ENCODE assay signal across 14 mouse cellular contexts in genomic region chr14:47187261-47187660, GRCm38 (mm10). TPM values are rescaled to one million over a fixed set of nuclear protein-coding genes. Genes with fewer than 3 reads are reported as not detected.
DNase-seq lines count a peak whose midpoint lies in the region; ATAC-seq and TF ChIP-seq lines count a peak whose summit lies in the region.
"Had no signal": no experiment of that assay in that cellular context is flagged by ENCODE, and none has a peak within 500 bp of the region (broad histone marks: within the 10 kb centered on the region; RNA-seq: fewer than 3 reads in every experiment).

No protein-coding gene starts in this region.

- H3K36me3 ChIP-seq in heart, embryonic 11.5 days (ENCODE audit: control insufficient read depth, insufficient read depth, low read length), result no peaks in the 10 kb centered on the region
- H3K36me3 ChIP-seq in heart, embryonic 10.5 days, result peaks cover 4% of the 10 kb centered on the region; the same call in 1 of the 2 replicates
- H3K36me3 ChIP-seq in MEL (ENCODE audit: control insufficient read depth in 1 of 2, insufficient read depth in 2 of 2, low read length in 2 of 2), result peaks cover 0 to 12% of the 10 kb centered on the region in 2 experiments; a peak in 2 of 4 replicates
- H3K36me3 ChIP-seq: hindbrain, embryonic 10.5 days; kidney, embryonic 15.5 days; midbrain, embryonic 15.5 days had no signal

- no peak for TF ChIP-seq POLR2A in MEL (IDR thresholded peaks at IDR 0.05; ENCODE audit: control insufficient read depth in 1 of 2, insufficient read depth in 1 of 2, low read depth in 1 of 2, low read length in 2 of 2, poor library complexity in 1 of 2)

- H3K27ac ChIP-seq in heart, embryonic 11.5 days (ENCODE audit: low read depth, low read length), result no peak overlapping the region
- H3K27ac ChIP-seq in heart, embryonic 10.5 days, result no peak overlapping the region
- peak overlapping the region; percentile 32; the same call in 1 of the 2 replicates for H3K27ac ChIP-seq in left cerebral cortex, adult 2 months
- no peak overlapping the region for H3K27ac ChIP-seq in MEL (ENCODE audit: control insufficient read depth, low read depth, low read length)
- H3K27ac ChIP-seq in brown adipose tissue, adult 24 weeks (replicated peaks; ENCODE audit: low read depth, low read length), result peak overlapping the region; percentile 85
- H3K27ac ChIP-seq: forebrain, embryonic 13.5 days; hindbrain, embryonic 10.5 days; kidney, embryonic 15.5 days; midbrain, embryonic 15.5 days had no signal

- intact Hi-C loops in left cerebral cortex, adult 2 months (cut with DNase I), result loop anchor here (5.0 kb wide), 2 partner anchors 70 to 305 kb away; partner anchors contain the start of gene Samd4
- intact Hi-C loops in left cerebral cortex, postnatal 10 days (cut with DNase I), result loop anchor here (10.0 kb wide), 1 partner anchor 312 kb away; no protein-coding TSS in a partner anchor

- peaks cover 7% of the 10 kb centered on the region; the same call in 1 of the 2 replicates for H3K4me1 ChIP-seq in heart, embryonic 11.5 days (ENCODE audit: control insufficient read depth, insufficient read depth, low read length)
- H3K4me1 ChIP-seq in heart, embryonic 10.5 days, result 0 out of 2 replicates have a peak, but pooled peaks cover 11% of the 10 kb centered on the region
- peaks cover 6 to 11% of the 10 kb centered on the region in 2 experiments; a peak in 3 of 4 replicates for H3K4me1 ChIP-seq in MEL (ENCODE audit: control insufficient read depth in 1 of 2, insufficient read depth in 2 of 2, low read length in 2 of 2)
- 0 out of 2 replicates have a peak, but pooled peaks cover 2% of the 10 kb centered on the region for H3K4me1 ChIP-seq in brown adipose tissue, adult 24 weeks (ENCODE audit: control insufficient read depth, insufficient read depth, insufficient read length, low read length)

- ATAC-seq in heart, embryonic 11.5 days (replicated peaks; ENCODE audit: insufficient number of reproducible peaks, low FRiP score, low TSS enrichment), result no peak
- ATAC-seq: forebrain, embryonic 13.5 days; midbrain, embryonic 15.5 days had no signal

- peaks cover 14% of the 10 kb centered on the region for H3K79me2 ChIP-seq in MEL (ENCODE audit: control insufficient read depth, insufficient read depth, low read length, poor library complexity)

- no peak for TF ChIP-seq EP300 in MEL (IDR thresholded peaks at IDR 0.05; ENCODE audit: low read depth in 1 of 2, low read length in 2 of 2)

- H3K4me3 ChIP-seq in heart, embryonic 11.5 days (ENCODE audit: low read depth, low read length), result no peak overlapping the region
- no peak overlapping the region for H3K4me3 ChIP-seq in heart, embryonic 10.5 days
- no peak overlapping the region for H3K4me3 ChIP-seq in left cerebral cortex, adult 2 months
- peak overlapping the region; percentile 12 to 90; a peak in 3 of 4 replicates for H3K4me3 ChIP-seq in MEL (ENCODE audit: control insufficient read depth in 1 of 2, insufficient read depth in 1 of 2, low read depth in 2 of 2, low read length in 2 of 2)
- H3K4me3 ChIP-seq in brown adipose tissue, adult 24 weeks (ENCODE audit: insufficient read depth, low read depth, low read length), result peak overlapping the region; percentile 43
- H3K4me3 ChIP-seq: forebrain, embryonic 13.5 days had no signal

- 36% methylated on average over 1 of the region's 1 CpGs for WGBS in heart, embryonic 11.5 days (ENCODE audit: insufficient replicate concordance)
- 35% methylated on average over 1 of the region's 1 CpGs for WGBS in heart, embryonic 10.5 days

- no peak overlapping the region for H3K9ac ChIP-seq in heart, embryonic 11.5 days (ENCODE audit: low read depth, low read length)
- H3K9ac ChIP-seq in MEL (ENCODE audit: control insufficient read depth, low read depth, low read length, poor library complexity, severe bottlenecking), result no peak overlapping the region
- H3K9ac ChIP-seq: forebrain, embryonic 13.5 days; kidney, embryonic 15.5 days; midbrain, embryonic 15.5 days had no signal

- peak overlapping the region; percentile 27; the same call in 1 of the 2 replicates for H3K4me2 ChIP-seq in heart, embryonic 11.5 days

- no peak for TF ChIP-seq CTCF in left cerebral cortex, adult 2 months (IDR thresholded peaks at IDR 0.05)
- no peak for TF ChIP-seq CTCF in MEL (IDR thresholded peaks at IDR 0.05 in 2 of 3, conservative IDR thresholded peaks at IDR 0.05 in 1 of 3; ENCODE audit: control insufficient read depth in 1 of 3, insufficient read depth in 1 of 3, low read depth in 2 of 3, low read length in 3 of 3, poor library complexity in 1 of 3, severe bottlenecking in 1 of 3)

- 0 out of 2 replicates have a peak, but pooled peaks cover 3% of the 10 kb centered on the region for H3K9me3 ChIP-seq in heart, embryonic 11.5 days (replicated peaks; ENCODE audit: control insufficient read depth, low read length)
- no peaks in the 10 kb centered on the region for H3K9me3 ChIP-seq in heart, embryonic 10.5 days
- H3K9me3 ChIP-seq in MEL (replicated peaks; ENCODE audit: insufficient read depth, low read length), result no peaks in the 10 kb centered on the region
- H3K9me3 ChIP-seq: forebrain, embryonic 13.5 days; hindbrain, embryonic 10.5 days; kidney, embryonic 15.5 days; midbrain, embryonic 15.5 days had no signal

- no peak for TF ChIP-seq RAD21 in MEL (IDR thresholded peaks at IDR 0.05; ENCODE audit: low read depth, low read length)

- no peak for DNase-seq in heart, embryonic 10.5 days (ENCODE audit: low spot score)
- DNase-seq in left cerebral cortex, adult 2 months (ENCODE audit: extremely low spot score in 1 of 2, low spot score in 2 of 2), result no peak
- DNase-seq in left cerebral cortex, postnatal 10 days (ENCODE audit: extremely low spot score in 1 of 2, low spot score in 2 of 2), result no peak
- no peak for DNase-seq in MEL (ENCODE audit: low read depth, low spot score)
- DNase-seq in urinary bladder, postnatal 10 days (ENCODE audit: low spot score), result no peak
- DNase-seq: cerebellum, adult 9-11 months; retina, postnatal 1 day; right cerebral cortex, postnatal 4 days had no signal

- peaks cover 10% of the 10 kb centered on the region for H3K27me3 ChIP-seq in heart, embryonic 11.5 days (ENCODE audit: control insufficient read depth, insufficient read depth, low read length)
- H3K27me3 ChIP-seq in heart, embryonic 10.5 days (ENCODE audit: insufficient read depth, poor library complexity, severe bottlenecking), result peaks cover 12% of the 10 kb centered on the region
- no peaks in the 10 kb centered on the region for H3K27me3 ChIP-seq in MEL (ENCODE audit: control insufficient read depth in 1 of 2, insufficient read depth in 2 of 2, low read length in 2 of 2)

TF ChIP-seq in MEL, 35 proteins besides CTCF, POLR2A, EP300 and RAD21:
- TF ChIP-seq ETS1 (IDR thresholded peaks at IDR 0.05; ENCODE audit: low read depth, low read length) (no peak), POLR2AphosphoS2 (IDR thresholded peaks at IDR 0.05; ENCODE audit: low read length) (no peak), TCF12 (IDR thresholded peaks at IDR 0.05; ENCODE audit: low read depth, low read length) (no peak), CHD2 (IDR thresholded peaks at IDR 0.05; ENCODE audit: low read length) (no peak), MAZ (IDR thresholded peaks at IDR 0.05; ENCODE audit: low read depth, low read length) (no peak), SIN3A (IDR thresholded peaks at IDR 0.05; ENCODE audit: low read length) (no peak), E2F4 (IDR thresholded peaks at IDR 0.05; ENCODE audit: borderline replicate concordance, low read depth, low read length) (no peak), POLR2AphosphoS5 (IDR thresholded peaks at IDR 0.05; ENCODE audit: borderline replicate concordance, low read depth, low read length) (no peak), ZNF384 (IDR thresholded peaks at IDR 0.05; ENCODE audit: low read depth, low read length) (no peak), NELFE (IDR thresholded peaks at IDR 0.05; ENCODE audit: low read depth, low read length) (no peak), MYB (IDR thresholded peaks at IDR 0.05; ENCODE audit: low read depth, low read length) (no peak), GATA1 (IDR thresholded peaks at IDR 0.05; ENCODE audit: low read depth, low read length) (no peak), ZMIZ1 (IDR thresholded peaks at IDR 0.05; ENCODE audit: low read depth, low read length) (no peak), MXI1 (IDR thresholded peaks at IDR 0.05; ENCODE audit: low read depth, low read length) (no peak), USF1 (IDR thresholded peaks at IDR 0.05; ENCODE audit: low read depth, low read length) (no peak), HCFC1 (IDR thresholded peaks at IDR 0.05; ENCODE audit: low read depth, low read length) (no peak), MAX (IDR thresholded peaks at IDR 0.05; ENCODE audit: low read length) (no peak), ZKSCAN1 (IDR thresholded peaks at IDR 0.05; ENCODE audit: low read depth, low read length) (no peak)

RNA-seq across cellular contexts. Expression of gene Gch1, which starts 2.0 kb away (rescaled TPM):
- 6.7 and 7.5 TPM in 2 replicates for polyA plus RNA-seq in heart, embryonic 11.5 days (2014; fragmentation: Nextera tagmentation; extraction: Ambion mirVana)
- polyA plus RNA-seq in heart, embryonic 10.5 days (2016; fragmentation: Nextera tagmentation; extraction: Ambion mirVana), result 6.5 and 8.1 TPM in 2 replicates
- total RNA-seq in left cerebral cortex, adult 2 months (2021), result 1 to 10 TPM; 1.2 to 1.9 TPM
- total RNA-seq in left cerebral cortex, postnatal 10 days (2021), result 1 to 10 TPM; 1.1 to 1.4 TPM
- 4.4 and 8.6 TPM in 2 replicates for total RNA-seq in MEL (2012; rRNA removed)
- polyA plus RNA-seq in MEL (2012; ENCODE audit: insufficient read depth in 1 of 2, insufficient read length in 2 of 2, low read depth in 1 of 2, low replicate concordance in 2 of 2, missing spikeins in 1 of 2), result 1 to 10 TPM in 1 of 2 experiments, not detected in 1; 6.6 TPM
- polyA plus RNA-seq in brown adipose tissue, adult 24 weeks (2012; ENCODE audit: insufficient read depth, insufficient read length, missing spikeins), result 1.3 and 1.8 TPM in 2 replicates

Comparison
In these comparisons a context has a peak if more than half of its experiments do, and no peak if none do; other contexts are left out.
1. H3K27ac ChIP-seq: peak in left cerebral cortex, adult 2 months (single experiment) and brown adipose tissue, adult 24 weeks (single experiment); none in heart, embryonic 11.5 days (single experiment), heart, embryonic 10.5 days (single experiment) and MEL (single experiment).
2. H3K4me3 ChIP-seq: peak in MEL (2 of 2) and brown adipose tissue, adult 24 weeks (single experiment); none in heart, embryonic 11.5 days (single experiment), heart, embryonic 10.5 days (single experiment) and left cerebral cortex, adult 2 months (single experiment).